Mouse (Mus musculus) left cerebral cortex, postnatal 4 days (tissue): ENCODE data around the gene Pnrc2. TPM values are rescaled to one million over a fixed set of nuclear protein-coding genes. Genes with fewer than 3 reads are reported as not detected.
A peak's percentile ranks its signal among the peaks of the same experiment; 100 is the strongest.

Experiments
- DNase-seq: peaks from one replicate; pipeline ENCODE4 v3.0.0-alpha.2; 2022
- intact Hi-C: fragments of 180-260 bp; cut with DNase I; formaldehyde crosslinking; loops from one replicate; pipeline ENCODE4 v1.15.1; 2025
- total RNA-seq, 2 experiments: library from RNA; stranded (reverse); gene quantifications; 2 replicates each; pipeline ENCODE4 v1.2.3; 2021

Gene Pnrc2
- total RNA-seq, 2 experiments from 2014 or later: 41.1 to 45.2 TPM

- peak; percentile 54 for DNase-seq
- intact Hi-C loops: no loop called here
These were observed 40.1 kb downstream of the Pnrc2 start for GRCm38 (mm10) chr4:135833301-135834123.

- intact Hi-C loops: no loop called here
- DNase-seq: no peak
These were observed 41.6 kb downstream of the Pnrc2 start for GRCm38 (mm10) chr4:135832070-135832469.

- intact Hi-C loops: no loop called here
- peak; percentile 47 for DNase-seq
These were observed 45.2 kb downstream of the Pnrc2 start for GRCm38 (mm10) chr4:135828491-135828890.

GRCm38 (mm10) chr4:135824254-135824653 is 49.4 kb downstream of the Pnrc2 start:
- no peak for DNase-seq
- intact Hi-C loops: loop anchor here (5.0 kb wide), 1 partner anchor 53 kb away; no protein-coding TSS in a partner anchor

- DNase-seq: peak; percentile 60
- intact Hi-C loops: loop anchor here (5.0 kb wide), 1 partner anchor 54 kb away; no protein-coding TSS in a partner anchor
These were observed 50.4 kb downstream of the Pnrc2 start for GRCm38 (mm10) chr4:135823298-135823697.

- intact Hi-C loops: loop anchor here (5.0 kb wide), 1 partner anchor 56 kb away; no protein-coding TSS in a partner anchor
- DNase-seq: no peak
These were observed 51.9 kb downstream of the Pnrc2 start for GRCm38 (mm10) chr4:135821772-135822171.

Other genes with a start within 250 kb of the Pnrc2 start
- under 1 TPM; 0.28 to 0.32 TPM for gene Ifnlr1, start 187.6 kb downstream of the Pnrc2 start, total RNA-seq
- under 1 TPM; 0.24 to 0.26 TPM for gene Il22ra1, start 145.7 kb downstream of the Pnrc2 start, total RNA-seq
- gene Myom3, start 114.1 kb downstream of the Pnrc2 start, total RNA-seq: under 1 TPM; 0.81 to 0.86 TPM
- 100 to 1,000 TPM; 103 to 120 TPM for gene Srsf10, start 18.1 kb downstream of the Pnrc2 start, total RNA-seq
- gene Cnr2, start 21.5 kb upstream of the Pnrc2 start, total RNA-seq: under 1 TPM; 0.12 to 0.16 TPM
- gene Fuca1, start 46.9 kb upstream of the Pnrc2 start, total RNA-seq: 10 to 100 TPM; 44.2 to 46.8 TPM
- 10 to 100 TPM; 30.2 to 33.9 TPM for gene Hmgcl, start 72.6 kb upstream of the Pnrc2 start, total RNA-seq
- 10 to 100 TPM; 30.9 to 35.8 TPM for gene Gale, start 89.9 kb upstream of the Pnrc2 start, total RNA-seq
- gene Lypla2, start 98.8 kb upstream of the Pnrc2 start, total RNA-seq: 100 to 1,000 TPM; 110 to 122 TPM
- gene Pithd1, start 113.4 kb upstream of the Pnrc2 start, total RNA-seq: 10 to 100 TPM; 31.0 to 38.1 TPM
- 10 to 100 TPM; 34.9 to 36.1 TPM for gene Eloa, start 147.9 kb upstream of the Pnrc2 start, total RNA-seq
- 100 to 1,000 TPM; 347 to 361 TPM for gene Rpl11, start 179.6 kb upstream of the Pnrc2 start, total RNA-seq